Mouse (Mus musculus) cerebellum, adult 2 months (tissue): Measurements from ENCODE around the gene Ccnk.

Experiments used
- CTCF ChIP-seq: fragments of 200-500 bp; IDR thresholded peaks from 2 replicates; pipeline ENCODE4 v1.5.1; 2011; ENCODE audit warnings: low read depth, mild to moderate bottlenecking, control low read depth, low read length, moderate library complexity, borderline replicate concordance; ENCODE audit not compliant: insufficient read depth
- POLR2A ChIP-seq: fragments of 200-500 bp; IDR thresholded peaks from 2 replicates; pipeline ENCODE4 v1.6.1; 2011; ENCODE audit warnings: low read length, control low read depth, borderline replicate concordance; ENCODE audit not compliant: insufficient read depth

DNA sequence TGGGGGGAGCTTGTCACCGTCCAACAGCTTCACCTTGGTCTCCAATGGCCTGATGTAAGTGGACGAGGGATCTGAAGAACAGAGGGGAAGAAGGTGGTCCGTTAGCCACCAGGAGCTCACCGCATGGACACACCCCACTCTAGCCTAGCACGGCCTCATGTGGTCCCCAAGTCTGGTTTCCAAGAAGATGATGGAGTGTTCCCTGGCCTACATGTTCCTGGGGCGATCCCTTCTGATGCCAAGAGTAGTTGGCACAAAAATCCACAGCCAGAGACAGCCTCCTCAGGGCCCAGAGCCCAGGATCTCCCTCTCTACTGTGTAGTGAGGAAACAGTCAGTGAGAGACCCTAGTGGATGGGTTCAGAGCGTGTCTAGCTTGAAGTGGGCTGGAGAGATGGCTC is 42.3 kb downstream of the Ccnk start:
- TF ChIP-seq CTCF (no peak), POLR2A (no peak)
